Mouse (Mus musculus): ENCODE results near the gene Olfr370.
"Not testable (repeated sequence)": the region's sequence is repeated elsewhere in the genome, so short reads cannot be mapped to it uniquely, and the experiment has no call there.

DNA sequence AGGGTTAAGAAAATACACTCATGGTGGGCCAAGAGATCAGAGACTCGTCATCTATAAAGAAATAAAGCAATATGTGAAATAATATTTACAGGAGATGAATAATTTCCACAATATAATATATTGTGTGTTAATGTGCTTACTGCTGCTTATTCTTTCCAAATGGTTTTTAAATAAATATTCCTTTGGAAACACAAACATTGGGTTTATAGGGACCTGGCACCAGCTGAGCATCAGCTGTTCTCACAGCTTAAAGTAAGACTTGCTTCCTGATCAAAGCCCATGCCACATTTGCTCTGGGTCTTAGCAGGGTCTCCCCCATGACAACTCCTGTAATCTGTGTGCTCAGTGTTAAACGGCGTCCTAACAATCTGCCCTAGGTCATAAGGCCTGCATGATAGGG is 14.7 kb upstream of the Olfr370 start:
- not testable (repeated sequence) for TF ChIP-seq POLR2A (IDR thresholded peaks at IDR 0.05; ENCODE audit: borderline replicate concordance, insufficient read depth, low read length); CTCF (IDR thresholded peaks at IDR 0.05; ENCODE audit: borderline replicate concordance, insufficient read depth, low read depth, low read length)
